Mouse (Mus musculus) neural tube, embryonic 12.5 days (tissue): ENCODE measurements around the gene Nfkbid. TPM values are rescaled to one million over a fixed set of nuclear protein-coding genes. Genes with fewer than 3 reads are reported as not detected.
A peak's percentile ranks its signal among the peaks of the same experiment; 100 is the strongest.

ENCODE experiments used
- ATAC-seq: fragments of 200-750 bp; cut with Nextera tagmentation; 2 replicates; pipeline ENCODE4 v1.8.0; 2017; ENCODE audit warnings: low read depth, mild to moderate bottlenecking, moderate TSS enrichment, moderate library complexity; ENCODE audit not compliant: low FRiP score
- H3K27ac ChIP-seq: fragments of 300-500 bp; sonication (generic); 2 replicates; pipeline ENCODE4 v1.5.1; 2016
- H3K27me3 ChIP-seq: fragments of 300-500 bp; sonication (generic); replicated peaks from 2 replicates; pipeline ENCODE4 v1.6.1; 2016; ENCODE audit warnings: mild to moderate bottlenecking
- H3K36me3 ChIP-seq: fragments of 300-500 bp; sonication (generic); 2 replicates; pipeline ENCODE4 v1.6.1; 2016; ENCODE audit warnings: mild to moderate bottlenecking
- H3K4me1 ChIP-seq: fragments of 300-500 bp; sonication (generic); 2 replicates; pipeline ENCODE4 v1.6.1; 2016
- H3K4me2 ChIP-seq: fragments of 300-500 bp; sonication (generic); replicated peaks from 2 replicates; pipeline ENCODE4 v1.6.1; 2016; ENCODE audit warnings: mild to moderate bottlenecking
- H3K4me3 ChIP-seq: fragments of 300-500 bp; sonication (generic); 2 replicates; pipeline ENCODE4 v1.5.1; 2016
- H3K9ac ChIP-seq: fragments of 300-500 bp; sonication (generic); 2 replicates; pipeline ENCODE4 v1.6.1; 2016; ENCODE audit warnings: mild to moderate bottlenecking
- H3K9me3 ChIP-seq: fragments of 300-500 bp; sonication (generic); 2 replicates; pipeline ENCODE4 v1.6.1; 2016; ENCODE audit warnings: mild to moderate bottlenecking
- WGBS: fragments of 180-500 bp; shearing (Covaris S2); methylation state at CpG from one replicate; pipeline ENCODE4 v1.1.7; 2016; 5-methylcytosine and 5-hydroxymethylcytosine counted together
- polyA plus RNA-seq: library from polyadenylated mRNA; unstranded; fragments of >200 nt; fragmentation: Nextera tagmentation; extraction: Ambion mirVana; gene quantifications from 2 replicates; pipeline ENCODE4 v1.2.1, GENCODE M21; 2016

Nfkbid gene
- 1.4 and 2.1 TPM in 2 replicates for polyA plus RNA-seq

DNA sequence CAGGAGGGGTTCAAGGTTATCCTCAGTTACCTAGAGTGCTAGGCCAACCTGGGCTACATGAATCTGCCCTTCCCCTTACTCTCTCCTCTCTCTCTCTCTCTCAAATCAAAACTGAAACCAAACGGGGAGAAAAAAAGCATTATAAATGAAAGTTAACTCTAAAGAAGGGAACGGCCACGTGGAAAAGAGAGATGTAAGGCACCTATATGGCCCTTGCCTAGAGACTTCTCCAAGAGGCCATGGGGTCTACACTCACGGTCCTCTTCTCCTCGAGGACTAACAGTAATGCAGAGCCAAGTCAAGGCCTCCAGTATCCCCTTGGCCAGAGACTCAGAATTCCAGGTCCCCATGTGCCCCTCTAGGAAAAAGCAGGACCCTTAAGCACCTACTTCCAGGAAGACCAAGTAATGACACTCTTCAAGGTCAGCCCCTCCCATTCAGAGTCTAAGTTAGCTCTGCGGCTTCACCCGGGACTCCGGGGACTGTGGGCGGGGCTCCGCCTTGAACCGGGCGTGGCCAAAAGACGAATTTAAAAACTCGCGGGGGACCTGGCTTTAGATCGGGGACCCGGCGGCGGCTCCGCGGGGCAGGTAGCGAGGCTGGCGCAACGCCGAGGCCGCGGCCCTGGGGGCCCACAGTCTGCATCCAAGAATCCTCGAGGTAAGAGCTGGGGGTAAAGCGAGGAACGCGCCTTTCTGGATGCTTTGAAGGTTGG, at the start of gene Nfkbid:
TSS of gene Nfkbid (plus strand) at position 558 of the 715 bp plus-strand sequence.
- WGBS, result 10% methylated on average over 31 of the region's 31 CpGs
- Histone ChIP-seq H3K4me3 (peak within 1 kb of the TSS; percentile 51), H3K27ac (no peak within 1 kb of the TSS), H3K9me3 (no peaks in the 10 kb centered on the region), H3K4me2 (peak within 1 kb of the TSS; percentile 86), H3K9ac (peak within 1 kb of the TSS; percentile 56), H3K36me3 (no peaks in the 10 kb centered on the region; the same call in 1 of the 2 replicates), H3K27me3 (peaks cover 9% of the 10 kb centered on the region; the same call in 1 of the 2 replicates), H3K4me1 (peaks cover 14% of the 10 kb centered on the region)
- ATAC-seq, result 0 out of 2 replicates have a peak, but pooled peaks have one; percentile 15

DNA sequence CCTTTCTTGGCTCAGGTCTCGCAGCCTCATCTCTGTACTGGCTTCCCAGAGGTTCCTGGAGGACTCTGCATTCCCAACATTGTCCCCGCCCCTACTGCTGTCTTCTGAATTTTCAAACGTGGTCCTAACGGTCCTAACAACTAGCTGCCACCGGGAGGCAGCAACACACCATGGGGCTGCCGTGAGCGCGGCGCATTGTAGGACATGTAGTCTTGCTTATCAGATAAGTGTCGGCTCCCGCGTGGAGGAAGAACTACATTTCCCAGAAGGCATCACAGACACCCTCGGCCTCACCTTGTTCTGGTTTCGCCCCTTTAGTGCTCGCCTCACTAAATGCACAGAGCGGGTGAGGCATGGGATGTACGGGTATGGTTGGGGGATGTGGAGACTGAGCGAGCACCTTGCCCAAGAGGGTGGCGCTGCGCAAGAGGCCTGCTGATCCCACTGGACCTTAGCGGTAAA, 48.0 kb upstream of the Nfkbid start:
- no peak overlapping the region for H3K9ac ChIP-seq
- no peaks in the 10 kb centered on the region for H3K27me3 ChIP-seq
- H3K4me3 ChIP-seq, result peak overlapping the region; percentile 32
- H3K36me3 ChIP-seq, result no peaks in the 10 kb centered on the region
- H3K4me1 ChIP-seq, result no peaks in the 10 kb centered on the region
- H3K4me2 ChIP-seq, result peak overlapping the region; percentile 59
- no peaks in the 10 kb centered on the region for H3K9me3 ChIP-seq
- H3K27ac ChIP-seq, result no peak overlapping the region
- WGBS, result 2% methylated on average over 21 of the region's 21 CpGs
- peak; percentile 98 for ATAC-seq

DNA sequence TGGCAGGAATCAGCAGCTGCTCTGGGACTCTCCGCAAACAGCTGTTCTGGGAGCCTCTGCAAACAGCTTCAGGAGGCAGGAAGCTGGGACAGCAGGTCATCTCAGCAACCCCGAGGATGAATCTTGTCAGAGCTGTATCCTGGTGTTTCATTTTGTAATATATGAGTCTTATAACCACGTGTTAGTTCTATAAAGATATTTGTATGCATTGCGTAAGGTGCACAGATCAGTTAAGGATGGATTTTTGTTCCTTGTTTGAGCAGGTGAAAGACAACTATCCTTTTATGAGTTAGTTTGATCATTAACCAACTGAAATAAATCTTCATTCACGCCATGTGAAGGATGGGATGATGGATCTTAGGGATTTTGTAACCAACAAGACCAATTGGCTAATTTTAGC, 41.5 kb upstream of the Nfkbid start:
- no peaks in the 10 kb centered on the region for H3K36me3 ChIP-seq
- ATAC-seq, result no peak
- no peaks in the 10 kb centered on the region for H3K9me3 ChIP-seq
- H3K4me3 ChIP-seq, result no peak overlapping the region
- no peak overlapping the region for H3K27ac ChIP-seq
- H3K4me2 ChIP-seq, result no peak overlapping the region
- no peaks in the 10 kb centered on the region for H3K4me1 ChIP-seq
- H3K27me3 ChIP-seq, result no peaks in the 10 kb centered on the region
- H3K9ac ChIP-seq, result no peak overlapping the region
- WGBS, result 62% methylated on average over 5 of the region's 5 CpGs

DNA sequence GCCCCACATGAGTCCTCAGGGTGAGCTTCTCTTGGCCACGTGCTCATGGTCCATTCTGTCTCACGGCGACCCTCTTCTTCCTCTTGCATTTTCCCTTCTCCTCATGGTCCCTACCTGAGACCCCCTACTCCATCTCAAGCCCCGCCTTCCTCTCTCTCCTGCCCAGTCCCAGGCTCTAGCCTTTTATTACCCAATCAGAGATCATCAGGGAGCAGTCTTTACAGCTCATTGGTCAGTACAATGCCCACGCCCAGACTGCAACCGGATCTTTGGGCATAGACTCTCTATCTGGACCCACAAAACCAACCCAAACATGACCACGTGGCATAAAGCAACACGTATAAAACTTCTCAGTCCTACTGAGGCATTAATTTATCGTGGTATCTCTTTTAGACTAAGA, 37.4 kb upstream of the Nfkbid start:
- H3K4me1 ChIP-seq, result no peaks in the 10 kb centered on the region
- no peak overlapping the region for H3K4me2 ChIP-seq
- no peaks in the 10 kb centered on the region for H3K36me3 ChIP-seq
- WGBS, result 86% methylated on average over 9 of the region's 9 CpGs
- ATAC-seq, result no peak
- H3K27ac ChIP-seq, result no peak overlapping the region
- H3K9ac ChIP-seq, result no peak overlapping the region
- no peak overlapping the region for H3K4me3 ChIP-seq
- no peaks in the 10 kb centered on the region for H3K27me3 ChIP-seq
- no peaks in the 10 kb centered on the region for H3K9me3 ChIP-seq

DNA sequence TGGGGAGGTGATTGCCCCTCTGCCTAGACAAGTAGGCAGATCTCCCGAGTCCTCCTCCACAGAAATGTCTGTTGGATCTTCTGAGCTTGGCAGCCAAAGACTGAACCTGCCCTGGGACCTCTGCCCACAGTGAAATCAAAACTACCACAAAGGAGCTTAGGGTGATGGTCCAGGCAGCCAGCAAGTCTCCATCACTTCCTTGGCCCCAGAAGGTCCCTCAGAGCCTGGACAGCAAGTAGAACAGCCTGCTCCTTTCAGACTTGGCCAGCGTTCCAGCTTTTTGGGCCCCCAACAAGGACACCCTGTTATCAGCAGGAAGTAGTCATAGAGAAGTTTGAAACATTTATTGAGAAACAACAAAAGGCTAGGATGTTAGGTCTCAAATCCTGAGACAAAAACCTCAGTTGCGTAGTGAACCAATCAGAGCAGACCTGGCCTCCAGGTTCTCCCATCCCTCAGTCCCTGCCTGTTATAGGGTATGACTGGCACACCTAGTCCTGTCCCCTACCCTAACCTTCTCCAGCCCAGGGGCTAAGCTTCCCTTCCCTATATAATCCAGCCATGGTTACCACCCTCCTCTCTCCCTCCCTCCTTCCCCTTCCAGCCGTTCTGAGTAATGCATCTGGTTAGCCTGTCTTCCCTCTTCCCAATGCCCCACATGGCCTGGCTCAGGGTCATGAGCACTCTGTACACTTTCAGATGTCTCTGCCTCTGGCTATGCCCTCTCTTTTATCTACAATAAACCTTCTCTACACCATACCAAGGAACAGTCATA, 28.6 kb upstream of the Nfkbid start:
- H3K27me3 ChIP-seq, result no peaks in the 10 kb centered on the region
- H3K9me3 ChIP-seq, result no peaks in the 10 kb centered on the region
- no peaks in the 10 kb centered on the region for H3K36me3 ChIP-seq
- H3K4me2 ChIP-seq, result no peak overlapping the region
- H3K9ac ChIP-seq, result no peak overlapping the region
- no peak for ATAC-seq
- H3K4me1 ChIP-seq, result no peaks in the 10 kb centered on the region
- H3K27ac ChIP-seq, result no peak overlapping the region
- 75% methylated on average over 4 of the region's 4 CpGs for WGBS
- H3K4me3 ChIP-seq, result no peak overlapping the region

DNA sequence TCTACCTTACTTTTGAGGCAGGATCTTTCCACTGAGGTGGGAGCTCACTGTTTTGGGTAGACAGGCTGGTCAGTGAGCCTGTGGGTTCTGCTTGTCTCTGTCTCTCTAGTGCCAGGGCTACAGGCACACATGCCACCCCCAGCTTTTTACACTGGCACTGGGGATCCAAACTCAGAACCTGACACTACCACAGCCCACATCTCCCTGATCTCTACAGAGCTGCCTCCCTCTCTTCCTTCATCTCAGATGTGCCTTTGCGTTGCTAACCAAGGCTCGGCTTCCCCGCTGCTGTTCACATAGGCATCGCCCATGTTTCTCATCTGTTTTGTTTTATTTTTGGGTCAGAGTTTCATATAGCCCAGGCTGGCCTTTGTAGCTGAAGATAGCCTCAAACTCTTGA, 27.9 kb upstream of the Nfkbid start:
- WGBS, result 80% methylated on average over 4 of the region's 4 CpGs
- Histone ChIP-seq H3K36me3 (no peaks in the 10 kb centered on the region), H3K4me3 (no peak overlapping the region), H3K9ac (no peak overlapping the region), H3K4me2 (no peak overlapping the region), H3K4me1 (no peaks in the 10 kb centered on the region), H3K27ac (no peak overlapping the region), H3K9me3 (no peaks in the 10 kb centered on the region), H3K27me3 (no peaks in the 10 kb centered on the region)
- ATAC-seq, result no peak

DNA sequence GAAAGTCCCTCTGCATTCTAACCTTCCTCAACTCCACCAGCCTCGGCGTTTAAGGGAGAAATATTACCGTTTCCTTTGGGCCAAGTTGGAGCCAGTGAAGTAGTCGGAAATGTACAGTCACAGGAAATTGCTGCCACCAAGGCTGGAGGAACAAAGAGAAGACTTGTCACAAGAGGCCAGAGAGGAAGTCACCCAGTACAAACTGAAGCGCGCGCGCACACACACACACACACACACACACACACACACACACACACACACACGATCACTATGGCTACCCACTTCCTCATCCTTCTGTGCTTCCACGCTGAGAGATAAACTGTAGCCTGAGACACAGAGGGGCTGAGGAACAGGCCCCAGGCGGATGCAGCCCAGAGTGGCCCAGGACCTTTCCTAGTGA, 27.2 kb upstream of the Nfkbid start:
- Histone ChIP-seq H3K4me1 (no peaks in the 10 kb centered on the region), H3K27me3 (no peaks in the 10 kb centered on the region), H3K4me3 (no peak overlapping the region), H3K9me3 (no peaks in the 10 kb centered on the region), H3K4me2 (no peak overlapping the region), H3K27ac (no peak overlapping the region), H3K36me3 (no peaks in the 10 kb centered on the region), H3K9ac (no peak overlapping the region)
- no peak for ATAC-seq
- WGBS, result 58% methylated on average over 11 of the region's 11 CpGs

DNA sequence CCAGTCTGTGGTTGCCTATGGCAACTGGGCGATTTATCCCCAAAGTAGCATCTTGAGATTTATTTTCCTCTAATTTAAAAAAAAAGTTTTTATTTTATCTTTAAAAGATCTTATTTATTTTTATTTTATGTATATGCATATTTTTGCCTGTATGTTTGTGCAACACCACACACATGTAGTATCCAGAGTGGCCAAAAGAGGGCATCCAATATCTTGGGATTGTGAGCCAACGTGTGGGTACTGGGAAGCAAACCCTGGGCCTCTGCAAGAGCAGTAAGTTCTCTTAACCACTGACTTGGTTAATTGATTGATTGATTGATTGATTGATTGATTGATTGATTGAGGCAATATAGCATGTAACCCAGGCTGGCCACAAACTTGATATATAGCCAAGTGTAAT, 26.7 kb upstream of the Nfkbid start:
- H3K4me2 ChIP-seq, result no peak overlapping the region
- no peak overlapping the region for H3K4me3 ChIP-seq
- no peaks in the 10 kb centered on the region for H3K27me3 ChIP-seq
- no peaks in the 10 kb centered on the region for H3K9me3 ChIP-seq
- no peak overlapping the region for H3K9ac ChIP-seq
- no peaks in the 10 kb centered on the region for H3K36me3 ChIP-seq
- no peak overlapping the region for H3K27ac ChIP-seq
- 42% methylated on average over 2 of the region's 2 CpGs for WGBS
- no peaks in the 10 kb centered on the region for H3K4me1 ChIP-seq
- ATAC-seq, result no peak

DNA sequence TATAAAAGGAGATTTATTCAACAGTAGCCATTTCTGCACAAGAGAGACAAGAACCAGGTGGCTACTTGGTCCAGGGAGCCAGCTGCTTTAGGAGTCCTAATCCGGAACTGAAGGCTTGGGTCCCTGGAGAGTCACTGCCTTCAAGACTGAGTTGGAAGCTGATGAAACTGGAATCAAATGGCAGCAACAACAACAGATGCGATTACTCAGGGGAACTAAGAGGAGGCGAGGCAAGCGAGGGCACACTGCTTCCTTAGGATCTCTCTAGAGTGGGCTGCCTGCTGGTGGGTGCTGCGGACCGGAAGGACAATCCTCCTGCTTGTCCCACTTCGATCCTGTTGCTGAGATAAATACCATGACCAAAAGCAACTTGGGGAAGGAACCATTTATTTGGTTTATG, 21.9 kb upstream of the Nfkbid start:
- H3K4me1 ChIP-seq, result no peaks in the 10 kb centered on the region
- no peaks in the 10 kb centered on the region for H3K36me3 ChIP-seq
- no peaks in the 10 kb centered on the region for H3K27me3 ChIP-seq
- no peaks in the 10 kb centered on the region for H3K9me3 ChIP-seq
- H3K4me2 ChIP-seq, result no peak overlapping the region
- 46% methylated on average over 7 of the region's 7 CpGs for WGBS
- H3K9ac ChIP-seq, result no peak overlapping the region
- no peak for ATAC-seq
- no peak overlapping the region for H3K4me3 ChIP-seq
- no peak overlapping the region for H3K27ac ChIP-seq

DNA sequence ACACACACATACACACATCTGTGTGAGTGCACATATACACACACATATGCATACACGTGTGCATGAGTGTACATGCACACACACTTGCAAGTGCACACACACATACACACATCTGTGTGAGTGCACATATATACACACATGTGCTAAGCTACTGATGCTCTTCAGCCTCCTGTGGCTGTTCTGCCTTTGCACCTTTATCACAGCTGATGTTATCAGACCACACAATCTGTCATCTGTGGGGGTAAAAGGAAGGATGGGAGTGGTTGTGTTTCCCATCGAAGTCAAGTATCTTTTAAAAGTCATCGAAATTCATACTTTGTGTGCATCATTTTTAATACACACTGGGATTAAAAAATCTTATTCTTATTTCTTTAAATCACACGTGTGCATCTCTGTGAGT, 19.2 kb upstream of the Nfkbid start:
- no peak overlapping the region for H3K4me2 ChIP-seq
- no peaks in the 10 kb centered on the region for H3K27me3 ChIP-seq
- H3K4me3 ChIP-seq, result no peak overlapping the region
- H3K9me3 ChIP-seq, result no peaks in the 10 kb centered on the region
- no peak overlapping the region for H3K27ac ChIP-seq
- 78% methylated on average over 4 of the region's 4 CpGs for WGBS
- H3K9ac ChIP-seq, result no peak overlapping the region
- ATAC-seq, result no peak
- H3K4me1 ChIP-seq, result no peaks in the 10 kb centered on the region
- no peaks in the 10 kb centered on the region for H3K36me3 ChIP-seq

DNA sequence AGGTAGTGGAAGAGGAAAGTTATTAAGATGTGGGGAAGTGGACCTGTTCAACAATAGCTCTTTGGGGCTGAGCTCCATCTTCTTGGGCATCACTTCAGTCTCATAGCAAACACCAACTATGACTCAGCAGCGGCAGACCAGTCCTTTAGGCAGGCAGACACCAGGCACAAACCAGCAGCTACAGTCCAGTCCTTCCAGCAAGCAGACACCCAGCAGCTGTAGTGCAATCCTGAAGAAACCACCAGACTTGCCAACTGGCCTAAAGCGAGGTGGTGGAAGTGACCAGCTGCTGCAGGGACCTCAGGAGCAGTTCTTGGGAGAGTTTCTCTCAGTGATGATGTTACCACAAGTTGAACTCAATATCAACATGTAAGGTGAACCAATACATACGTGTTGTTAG, 12.9 kb upstream of the Nfkbid start:
- no peak for ATAC-seq
- Histone ChIP-seq H3K36me3 (no peaks in the 10 kb centered on the region), H3K9me3 (no peaks in the 10 kb centered on the region), H3K4me1 (no peaks in the 10 kb centered on the region), H3K27me3 (no peaks in the 10 kb centered on the region), H3K27ac (no peak overlapping the region), H3K4me2 (no peak overlapping the region), H3K9ac (no peak overlapping the region), H3K4me3 (no peak overlapping the region)
- 88% methylated on average over 3 of the region's 3 CpGs for WGBS

DNA sequence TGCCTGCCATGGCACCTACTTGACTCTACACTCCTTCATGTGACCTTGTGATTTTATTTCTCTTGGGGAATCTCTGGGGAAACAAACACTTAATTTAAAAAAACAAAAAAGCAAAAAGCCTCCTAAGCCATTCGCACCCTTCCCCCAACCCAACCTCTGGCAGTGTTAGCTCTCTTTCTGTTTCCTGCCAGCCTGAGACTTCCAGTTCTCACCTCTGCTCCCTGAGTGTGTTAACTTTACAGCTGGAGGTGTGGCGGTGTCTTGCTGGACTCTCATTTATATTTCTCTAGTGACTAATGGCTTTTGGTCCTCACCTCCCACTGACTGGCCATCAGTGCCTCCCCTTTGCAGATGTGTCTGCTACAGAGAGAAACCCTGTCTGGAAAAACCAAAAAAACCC, 11.7 kb upstream of the Nfkbid start:
- Histone ChIP-seq H3K36me3 (no peaks in the 10 kb centered on the region), H3K4me2 (no peak overlapping the region), H3K27me3 (no peaks in the 10 kb centered on the region), H3K9me3 (no peaks in the 10 kb centered on the region), H3K4me3 (no peak overlapping the region), H3K27ac (no peak overlapping the region), H3K9ac (no peak overlapping the region), H3K4me1 (no peaks in the 10 kb centered on the region)
- no peak for ATAC-seq
- 65% methylated on average over 2 of the region's 2 CpGs for WGBS
